Mouse (Mus musculus): ENCODE results near the gene Tmcc1. TPM values are rescaled to one million over a fixed set of nuclear protein-coding genes. Genes with fewer than 3 reads are reported as not detected.
"Not testable (repeated sequence)": the region's sequence is repeated elsewhere in the genome, so short reads cannot be mapped to it uniquely, and the experiment has no call there.

Tmcc1 gene
- polyA plus RNA-seq, 1 experiment from 2014 or later = 9.4 TPM

DNA sequence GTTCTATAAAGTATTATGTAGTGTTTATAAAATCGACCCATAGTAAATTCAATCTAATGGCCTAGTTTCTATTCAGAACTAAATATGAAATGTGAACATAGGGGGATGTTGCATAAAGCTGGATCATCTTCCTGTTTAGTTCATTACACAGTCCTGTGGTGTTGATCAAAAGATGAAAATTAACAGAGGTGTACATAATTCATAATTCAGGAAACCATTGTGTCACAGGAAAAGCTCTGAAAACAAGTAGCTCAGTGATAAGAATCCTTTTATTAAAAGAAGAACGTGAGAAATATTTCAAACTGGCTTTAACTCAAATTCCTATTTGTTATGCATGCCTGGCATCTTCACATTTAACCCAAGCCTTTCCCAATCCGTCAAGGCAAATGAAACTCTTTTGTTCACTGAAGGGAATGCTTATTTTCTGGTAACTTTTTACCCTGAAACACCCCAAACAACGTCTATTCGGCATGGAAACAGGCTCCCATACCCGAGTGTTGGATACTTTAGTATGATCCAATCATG is 121.0 kb downstream of the Tmcc1 start:
- Histone ChIP-seq H3K4me2 (replicated peaks; ENCODE audit: low read depth) (peak overlapping the region; percentile 28; the same call in 1 of the 2 replicates), H3K4me3 (ENCODE audit: low read depth, low read length) (no peak overlapping the region), H3K4me1 (replicated peaks; ENCODE audit: control insufficient read depth, insufficient read depth) (0 out of 2 replicates have a peak, but pooled peaks cover 2% of the 10 kb centered on the region), H3K36me3 (ENCODE audit: control insufficient read depth, insufficient read depth, low read length) (no peaks in the 10 kb centered on the region), H3K27me3 (ENCODE audit: control insufficient read depth, insufficient read depth, low read length) (no peaks in the 10 kb centered on the region), H3K9ac (ENCODE audit: low read length) (no peak overlapping the region), H3K9me3 (ENCODE audit: control insufficient read depth, low read length) (no peaks in the 10 kb centered on the region), H3K27ac (replicated peaks) (peak overlapping the region; percentile 49; the same call in 1 of the 2 replicates)
- TF ChIP-seq CTCF (IDR thresholded peaks at IDR 0.05; ENCODE audit: low read depth) = no peak
- TF ChIP-seq EP300 (optimal IDR thresholded peaks at IDR 0.05) = no peak
- DNase-seq (ENCODE audit: low spot score) (no peak), ATAC-seq (ENCODE audit: low FRiP score, low TSS enrichment) (no peak)
- WGBS = 50% methylated on average over 6 of the region's 6 CpGs

- Histone ChIP-seq H3K9me3 (ENCODE audit: control insufficient read depth, low read length) (no peaks in the 10 kb centered on the region), H3K27ac (replicated peaks) (no peak overlapping the region), H3K4me2 (replicated peaks; ENCODE audit: low read depth) (no peak overlapping the region), H3K4me1 (replicated peaks; ENCODE audit: control insufficient read depth, insufficient read depth) (0 out of 2 replicates have a peak, but pooled peaks cover 2% of the 10 kb centered on the region), H3K9ac (ENCODE audit: low read length) (no peak overlapping the region), H3K36me3 (ENCODE audit: control insufficient read depth, insufficient read depth, low read length) (no peaks in the 10 kb centered on the region), H3K27me3 (ENCODE audit: control insufficient read depth, insufficient read depth, low read length) (no peaks in the 10 kb centered on the region), H3K4me3 (ENCODE audit: low read depth, low read length) (no peak overlapping the region)
- DNase-seq (ENCODE audit: low spot score) (no peak), ATAC-seq (ENCODE audit: low FRiP score, low TSS enrichment) (no peak)
- TF ChIP-seq EP300 (optimal IDR thresholded peaks at IDR 0.05) = no peak
- no peak for TF ChIP-seq CTCF (IDR thresholded peaks at IDR 0.05; ENCODE audit: low read depth)
- WGBS = 68% methylated on average over 2 of the region's 2 CpGs
These were observed 121.5 kb downstream of the Tmcc1 start for GRCm38 (mm10) chr6:116071781-116072180.

GRCm38 (mm10) chr6:116070558-116070957 is 122.7 kb downstream of the Tmcc1 start:
- 86% methylated on average over 3 of the region's 3 CpGs for WGBS
- Histone ChIP-seq H3K27me3 (ENCODE audit: control insufficient read depth, insufficient read depth, low read length) (no peaks in the 10 kb centered on the region), H3K4me1 (replicated peaks; ENCODE audit: control insufficient read depth, insufficient read depth) (0 out of 2 replicates have a peak, but pooled peaks cover 2% of the 10 kb centered on the region), H3K4me2 (replicated peaks; ENCODE audit: low read depth) (no peak overlapping the region), H3K4me3 (ENCODE audit: low read depth, low read length) (no peak overlapping the region), H3K27ac (replicated peaks) (no peak overlapping the region), H3K9me3 (ENCODE audit: control insufficient read depth, low read length) (no peaks in the 10 kb centered on the region), H3K9ac (ENCODE audit: low read length) (no peak overlapping the region), H3K36me3 (ENCODE audit: control insufficient read depth, insufficient read depth, low read length) (no peaks in the 10 kb centered on the region)
- TF ChIP-seq EP300 (optimal IDR thresholded peaks at IDR 0.05) = no peak
- no peak for TF ChIP-seq CTCF (IDR thresholded peaks at IDR 0.05; ENCODE audit: low read depth)
- ATAC-seq (ENCODE audit: low FRiP score, low TSS enrichment) (no peak), DNase-seq (ENCODE audit: low spot score) (no peak)

- no peak overlapping the region for H3K4me3 ChIP-seq (ENCODE audit: low read depth, low read length)
- no peaks in the 10 kb centered on the region for H3K27me3 ChIP-seq (ENCODE audit: control insufficient read depth, insufficient read depth, low read length)
- H3K27ac ChIP-seq (replicated peaks) = no peak overlapping the region
- no peaks in the 10 kb centered on the region for H3K4me1 ChIP-seq (replicated peaks; ENCODE audit: control insufficient read depth, insufficient read depth)
- H3K9me3 ChIP-seq (ENCODE audit: control insufficient read depth, low read length) = no peaks in the 10 kb centered on the region
- DNase-seq (ENCODE audit: low spot score) (no peak), ATAC-seq (ENCODE audit: low FRiP score, low TSS enrichment) (no peak)
- no peak overlapping the region for H3K9ac ChIP-seq (ENCODE audit: low read length)
- no peak overlapping the region for H3K4me2 ChIP-seq (replicated peaks; ENCODE audit: low read depth)
- WGBS = 63% methylated on average over 1 of the region's 1 CpGs
- H3K36me3 ChIP-seq (ENCODE audit: control insufficient read depth, insufficient read depth, low read length) = no peaks in the 10 kb centered on the region
- TF ChIP-seq CTCF (IDR thresholded peaks at IDR 0.05; ENCODE audit: low read depth) (no peak), EP300 (optimal IDR thresholded peaks at IDR 0.05) (no peak)
These were observed 129.8 kb downstream of the Tmcc1 start for GRCm38 (mm10) chr6:116063516-116063915.

DNA sequence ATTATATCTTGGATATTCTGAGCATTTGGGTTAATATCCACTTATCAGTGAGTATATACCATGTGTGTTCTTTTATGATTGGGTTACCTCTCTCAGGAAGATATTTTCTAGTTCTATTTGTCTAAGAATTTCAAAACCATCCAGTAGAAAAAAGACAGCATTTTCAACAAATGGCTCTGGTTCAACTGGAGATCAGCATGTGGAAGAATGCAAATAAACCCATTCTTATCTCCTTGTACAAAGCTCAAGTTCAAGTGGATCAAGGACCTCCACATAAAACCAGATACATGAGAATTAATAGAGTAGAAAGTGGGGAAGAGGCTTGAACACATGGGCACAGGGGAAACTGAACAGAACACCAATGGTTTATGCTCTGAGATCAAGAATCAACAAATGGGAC is 133.7 kb downstream of the Tmcc1 start:
- ATAC-seq (ENCODE audit: low FRiP score, low TSS enrichment); H3K4me1 ChIP-seq (replicated peaks; ENCODE audit: control insufficient read depth, insufficient read depth); H3K4me3 ChIP-seq (ENCODE audit: low read depth, low read length); H3K9ac ChIP-seq (ENCODE audit: low read length); H3K9me3 ChIP-seq (ENCODE audit: control insufficient read depth, low read length); H3K27me3 ChIP-seq (ENCODE audit: control insufficient read depth, insufficient read depth, low read length); H3K4me2 ChIP-seq (replicated peaks; ENCODE audit: low read depth); H3K36me3 ChIP-seq (ENCODE audit: control insufficient read depth, insufficient read depth, low read length); H3K27ac ChIP-seq (replicated peaks); DNase-seq (ENCODE audit: low spot score): not testable (repeated sequence)

GRCm38 (mm10) chr6:116058541-116059300 is 134.6 kb downstream of the Tmcc1 start:
- H3K36me3 ChIP-seq (ENCODE audit: control insufficient read depth, insufficient read depth, low read length) = no peaks in the 10 kb centered on the region
- TF ChIP-seq EP300 (optimal IDR thresholded peaks at IDR 0.05) = no peak
- no peak for TF ChIP-seq CTCF (IDR thresholded peaks at IDR 0.05; ENCODE audit: low read depth)
- no peaks in the 10 kb centered on the region for H3K9me3 ChIP-seq (ENCODE audit: control insufficient read depth, low read length)
- ATAC-seq (ENCODE audit: low FRiP score, low TSS enrichment) = no peak
- no peak overlapping the region for H3K4me3 ChIP-seq (ENCODE audit: low read depth, low read length)
- no peak for DNase-seq (ENCODE audit: low spot score)
- no peak overlapping the region for H3K27ac ChIP-seq (replicated peaks)
- H3K4me1 ChIP-seq (replicated peaks; ENCODE audit: control insufficient read depth, insufficient read depth) = no peaks in the 10 kb centered on the region
- 90% methylated on average over 3 of the region's 3 CpGs for WGBS
- H3K4me2 ChIP-seq (replicated peaks; ENCODE audit: low read depth) = no peak overlapping the region
- H3K9ac ChIP-seq (ENCODE audit: low read length) = no peak overlapping the region
- H3K27me3 ChIP-seq (ENCODE audit: control insufficient read depth, insufficient read depth, low read length) = no peaks in the 10 kb centered on the region

Measured in stomach, postnatal 0 days (tissue).